Mouse (Mus musculus) bone marrow, adult 2 months (tissue): ENCODE data around the gene Cpn2.

Source experiments
- CTCF ChIP-seq: fragments of 200-500 bp; IDR thresholded peaks from 2 replicates; pipeline ENCODE4 v1.5.1; 2011; ENCODE audit warnings: low read length, control low read depth; ENCODE audit not compliant: control insufficient read depth, insufficient read depth
- POLR2A ChIP-seq: fragments of 200-500 bp; IDR thresholded peaks from 2 replicates; pipeline ENCODE4 v1.6.1; 2011; ENCODE audit warnings: low read depth, mild to moderate bottlenecking, control low read depth, low read length, borderline replicate concordance; ENCODE audit not compliant: control insufficient read depth

- TF ChIP-seq CTCF (no peak), POLR2A (no peak)
These were observed 42.8 kb upstream of the Cpn2 start for GRCm38 (mm10) chr16:30310171-30310515.
